Mouse (Mus musculus) G1E (cell line): ENCODE measurements around the gene Kntc1. TPM values are rescaled to one million over a fixed set of nuclear protein-coding genes. Genes with fewer than 3 reads are reported as not detected.
A peak's percentile ranks its signal among the peaks of the same experiment; 100 is the strongest.
"Not testable (repeated sequence)": the region's sequence is repeated elsewhere in the genome, so short reads cannot be mapped to it uniquely, and the experiment has no call there.

Source experiments
- ATAC-seq: 2 replicates; pipeline ENCODE4 v1.8.0; 2016; ENCODE audit warnings: mild to moderate bottlenecking; ENCODE audit not compliant: insufficient number of reproducible peaks, poor library complexity, low FRiP score, severe bottlenecking; ENCODE audit errors: extremely low read depth
- DNase-seq: peaks from one replicate; pipeline ENCODE4 v3.0.0; 2012; ENCODE audit warnings: low spot score
- H3K27me3 ChIP-seq: 2 replicates; pipeline ENCODE4 v1.6.1; 2012; ENCODE audit warnings: mild to moderate bottlenecking, low read length, inconsistent platforms; ENCODE audit not compliant: insufficient read depth
- H3K36me3 ChIP-seq: replicated peaks from 2 replicates; pipeline ENCODE3; 2012; ENCODE audit warnings: mild to moderate bottlenecking, inconsistent platforms
- H3K4me1 ChIP-seq: 2 replicates; pipeline ENCODE4 v1.6.1; 2012; ENCODE audit warnings: low read depth, low read length, inconsistent platforms, mixed read lengths; ENCODE audit not compliant: insufficient read depth
- H3K4me3 ChIP-seq: 2 replicates; pipeline ENCODE4 v1.5.1; 2012; ENCODE audit warnings: low read depth, mild to moderate bottlenecking, inconsistent platforms, low read length, moderate library complexity, mixed read lengths
- H3K9me3 ChIP-seq: replicated peaks from 2 replicates; pipeline ENCODE4 v1.6.1; 2012; ENCODE audit warnings: inconsistent platforms
- CTCF ChIP-seq: IDR thresholded peaks from 2 replicates; pipeline ENCODE4 v1.5.1; 2012; ENCODE audit warnings: low read depth, low read length, inconsistent platforms, mixed read lengths
- GATA1 ChIP-seq: IDR thresholded peaks from 2 replicates; pipeline ENCODE4 v1.6.1; 2012; ENCODE audit warnings: borderline replicate concordance, low read length, inconsistent platforms, mixed read lengths
- GATA2 ChIP-seq: IDR thresholded peaks from 2 replicates; pipeline ENCODE4 v1.6.1; 2012; ENCODE audit warnings: low read depth, low read length, inconsistent platforms, borderline replicate concordance
- POLR2AphosphoS5 ChIP-seq: IDR thresholded peaks from 2 replicates; pipeline ENCODE4 v1.6.1; 2012; ENCODE audit warnings: low read depth, low read length, inconsistent platforms; ENCODE audit not compliant: insufficient replicate concordance
- TAL1 ChIP-seq: conservative IDR thresholded peaks from 2 replicates; pipeline ENCODE4 v1.6.1; 2012; ENCODE audit warnings: low read depth, low read length, inconsistent platforms, mixed read lengths
- polyA plus RNA-seq: library from polyadenylated mRNA; stranded (reverse); fragments of >175 nt; gene quantifications from 2 replicates; pipeline ENCODE4 v1.2.3, GENCODE M21; 2012
- total RNA-seq, 2 experiments: library from RNA; stranded (forward) in 1 of 2; stranded (reverse) in 1 of 2; fragments of 200-1000 nt in 1 of 2; fragments of >200 nt in 1 of 2; fragmentation: Nextera tagmentation in 1 of 2; gene quantifications; 2 replicates each; pipeline ENCODE4 v1.2.3; 2014 to 2017

The Kntc1 gene
- total and polyA plus RNA-seq, 3 experiments = 3.8 to 117 (median 68.0) TPM

GRCm38 (mm10) chr5:123748339-123749064 lies 1.0 kb upstream of the Kntc1 start:
- H3K36me3 ChIP-seq = peaks cover 44% of the 10 kb centered on the region
- no peaks in the 10 kb centered on the region for H3K27me3 ChIP-seq
- peaks cover 52% of the 10 kb centered on the region for H3K4me1 ChIP-seq
- no peak for TF ChIP-seq CTCF
- TF ChIP-seq TAL1 = no peak
- no peak for TF ChIP-seq POLR2AphosphoS5
- no peak for TF ChIP-seq GATA2
- TF ChIP-seq GATA1 = no peak
- peak overlapping the region; percentile 76 for H3K4me3 ChIP-seq
- ATAC-seq (no peak), DNase-seq (no peak)
- no peaks in the 10 kb centered on the region for H3K9me3 ChIP-seq

GRCm38 (mm10) chr5:123765506-123765905 lies 16.0 kb downstream of the Kntc1 start:
- TF ChIP-seq POLR2AphosphoS5 = no peak
- Histone ChIP-seq H3K36me3 (peaks cover 88% of the 10 kb centered on the region), H3K9me3 (no peaks in the 10 kb centered on the region), H3K4me1 (no peaks in the 10 kb centered on the region), H3K4me3 (no peak overlapping the region), H3K27me3 (no peaks in the 10 kb centered on the region)
- no peak for DNase-seq
- no peak for ATAC-seq

GRCm38 (mm10) chr5:123766455-123766854 lies 16.9 kb downstream of the Kntc1 start:
- ATAC-seq, H3K4me1 ChIP-seq, H3K4me3 ChIP-seq, H3K27me3 ChIP-seq, DNase-seq, H3K9me3 ChIP-seq: not testable (repeated sequence)
- peaks cover 89% of the 10 kb centered on the region for H3K36me3 ChIP-seq

- TF ChIP-seq TAL1 = no peak
- TF ChIP-seq GATA2 = no peak
- TF ChIP-seq POLR2AphosphoS5 = no peak
- TF ChIP-seq GATA1 = no peak
- no peak for TF ChIP-seq CTCF
- Histone ChIP-seq H3K27me3 (no peaks in the 10 kb centered on the region), H3K4me1 (peaks cover 5% of the 10 kb centered on the region), H3K4me3 (no peak overlapping the region), H3K9me3 (no peaks in the 10 kb centered on the region), H3K36me3 (peaks cover 95% of the 10 kb centered on the region)
- no peak for DNase-seq
- no peak for ATAC-seq
These were observed 23.9 kb downstream of the Kntc1 start for GRCm38 (mm10) chr5:123773441-123773840.

- TF ChIP-seq GATA2 (no peak), TAL1 (no peak), GATA1 (no peak), POLR2AphosphoS5 (no peak), CTCF (no peak)
These were observed 31.2 kb downstream of the Kntc1 start for GRCm38 (mm10) chr5:123780716-123781115.

GRCm38 (mm10) chr5:123781864-123782263 lies 32.3 kb downstream of the Kntc1 start:
- peaks cover 98% of the 10 kb centered on the region for H3K36me3 ChIP-seq
- H3K9me3 ChIP-seq = no peaks in the 10 kb centered on the region
- ATAC-seq (no peak), DNase-seq (no peak)
- peaks cover 12% of the 10 kb centered on the region for H3K4me1 ChIP-seq
- TF ChIP-seq POLR2AphosphoS5 (no peak), GATA2 (no peak), TAL1 (no peak), GATA1 (no peak), CTCF (no peak)
- H3K27me3 ChIP-seq = no peaks in the 10 kb centered on the region
- H3K4me3 ChIP-seq = no peak overlapping the region

More at GRCm38 (mm10) chr5:123780716-123781115, 31.2 kb downstream of the Kntc1 start:
- Histone ChIP-seq H3K36me3 (peaks cover 98% of the 10 kb centered on the region), H3K4me3 (no peak overlapping the region), H3K27me3 (no peaks in the 10 kb centered on the region), H3K9me3 (no peaks in the 10 kb centered on the region), H3K4me1 (peaks cover 12% of the 10 kb centered on the region)
- DNase-seq (no peak), ATAC-seq (no peak)

GRCm38 (mm10) chr5:123788976-123789375 lies 39.5 kb downstream of the Kntc1 start:
- no peaks in the 10 kb centered on the region for H3K9me3 ChIP-seq
- DNase-seq (no peak), ATAC-seq (no peak)
- TF ChIP-seq TAL1 = no peak
- no peaks in the 10 kb centered on the region for H3K27me3 ChIP-seq
- H3K4me3 ChIP-seq = no peak overlapping the region
- no peaks in the 10 kb centered on the region for H3K4me1 ChIP-seq
- peaks cover 94% of the 10 kb centered on the region for H3K36me3 ChIP-seq
